Comparison of ENCODE assay signal across 8 mouse cellular contexts in genomic region chr14:55629312-55629711, GRCm38 (mm10). TPM values are rescaled to one million over a fixed set of nuclear protein-coding genes. Genes with fewer than 3 reads are reported as not detected.
A peak's percentile ranks its signal among the peaks of the same experiment; 100 is the strongest.
DNase-seq lines count a peak whose midpoint lies in the region; ATAC-seq and TF ChIP-seq lines count a peak whose summit lies in the region.

No protein-coding gene starts in this region.

- WGBS in forebrain, postnatal 0 days, result 56% methylated on average over 5 of the region's 5 CpGs
- 49% methylated on average over 5 of the region's 5 CpGs for WGBS in forebrain, embryonic 15.5 days
- WGBS in forebrain, embryonic 10.5 days, result 59% methylated on average over 5 of the region's 5 CpGs

- TF ChIP-seq CTCF in forebrain, postnatal 0 days (IDR thresholded peaks at IDR 0.05; ENCODE audit: low read depth), result peak; percentile 66

- no peak overlapping the region for H3K4me2 ChIP-seq in forebrain, postnatal 0 days (ENCODE audit: low read depth)
- no peak overlapping the region for H3K4me2 ChIP-seq in forebrain, embryonic 15.5 days (replicated peaks)

- no peak for ATAC-seq in forebrain, postnatal 0 days
- ATAC-seq in forebrain, embryonic 15.5 days (replicated peaks), result no peak

- no peak overlapping the region for H3K4me3 ChIP-seq in forebrain, postnatal 0 days (ENCODE audit: low read depth, low read length)
- H3K4me3 ChIP-seq in forebrain, embryonic 15.5 days, result no peak overlapping the region
- no peak overlapping the region for H3K4me3 ChIP-seq in forebrain, embryonic 10.5 days

- DNase-seq in forebrain, postnatal 0 days, result no peak
- peak; percentile 39 to 42 for DNase-seq in right cerebral cortex, adult 2 months (ENCODE audit: low spot score in 2 of 2)
- no peak for DNase-seq in right cerebral cortex, postnatal 25 days
- peak; percentile 28 to 32 for DNase-seq in cerebellum, postnatal 36 days
- peak; percentile 77 for DNase-seq in kidney, postnatal 10 days
- DNase-seq in natural killer cell, adult 2 months (ENCODE audit: low spot score in 2 of 2), result peak; percentile 62 to 76
- no peak for DNase-seq in forebrain, embryonic 10.5 days (ENCODE audit: extremely low spot score, low spot score)

- H3K9ac ChIP-seq in forebrain, postnatal 0 days, result no peak overlapping the region
- H3K9ac ChIP-seq in forebrain, embryonic 15.5 days (replicated peaks), result no peak overlapping the region

- no peaks in the 10 kb centered on the region for H3K27me3 ChIP-seq in forebrain, postnatal 0 days (ENCODE audit: insufficient read depth, low read length)
- H3K27me3 ChIP-seq in forebrain, embryonic 15.5 days, result no peaks in the 10 kb centered on the region
- H3K27me3 ChIP-seq in forebrain, embryonic 10.5 days (ENCODE audit: poor library complexity, severe bottlenecking), result no peaks in the 10 kb centered on the region

- no peaks in the 10 kb centered on the region for H3K4me1 ChIP-seq in forebrain, postnatal 0 days (ENCODE audit: insufficient read depth)
- H3K4me1 ChIP-seq in forebrain, embryonic 15.5 days, result peaks cover 3% of the 10 kb centered on the region
- H3K4me1 ChIP-seq in forebrain, embryonic 10.5 days, result peaks cover 5% of the 10 kb centered on the region

- H3K9me3 ChIP-seq in forebrain, postnatal 0 days (ENCODE audit: low read length), result no peaks in the 10 kb centered on the region
- H3K9me3 ChIP-seq in forebrain, embryonic 15.5 days, result no peaks in the 10 kb centered on the region
- H3K9me3 ChIP-seq in forebrain, embryonic 10.5 days, result no peaks in the 10 kb centered on the region

- H3K36me3 ChIP-seq in forebrain, postnatal 0 days (ENCODE audit: insufficient read depth), result peaks cover 94% of the 10 kb centered on the region
- peaks cover 84% of the 10 kb centered on the region for H3K36me3 ChIP-seq in forebrain, embryonic 15.5 days
- H3K36me3 ChIP-seq in forebrain, embryonic 10.5 days (replicated peaks), result peaks cover 100% of the 10 kb centered on the region

- H3K27ac ChIP-seq in forebrain, postnatal 0 days (ENCODE audit: low read depth, low read length), result no peak overlapping the region
- no peak overlapping the region for H3K27ac ChIP-seq in forebrain, embryonic 15.5 days (replicated peaks)
- H3K27ac ChIP-seq in forebrain, embryonic 10.5 days, result no peak overlapping the region

RNA-seq across cellular contexts. Expression of gene Ipo4, which starts 6.4 kb away (rescaled TPM):
- total RNA-seq in forebrain, postnatal 0 days (2014; rRNA removed), result 79.8 and 92.0 TPM in 2 replicates
- 82.4 and 90.9 TPM in 2 replicates for polyA plus RNA-seq in forebrain, postnatal 0 days (2015; fragmentation: Nextera tagmentation; extraction: Ambion mirVana)
- 82.0 and 82.1 TPM in 2 replicates for polyA plus RNA-seq in forebrain, embryonic 15.5 days (2015; fragmentation: Nextera tagmentation; extraction: Ambion mirVana)
- polyA plus RNA-seq in forebrain, embryonic 10.5 days (2016; fragmentation: Nextera tagmentation; extraction: Ambion mirVana), result 110 and 123 TPM in 2 replicates

RNA-seq across cellular contexts. Expression of gene Gm49378, which starts 8.4 kb away (rescaled TPM):
- 2.1 and 6.4 TPM in 2 replicates for total RNA-seq in forebrain, postnatal 0 days (2014; rRNA removed)
- 0.97 and 1.0 TPM in 2 replicates for polyA plus RNA-seq in forebrain, postnatal 0 days (2015; fragmentation: Nextera tagmentation; extraction: Ambion mirVana)
- polyA plus RNA-seq in forebrain, embryonic 15.5 days (2015; fragmentation: Nextera tagmentation; extraction: Ambion mirVana), result 1.4 and 2.0 TPM in 2 replicates
- 0.98 and 1.00 TPM in 2 replicates for polyA plus RNA-seq in forebrain, embryonic 10.5 days (2016; fragmentation: Nextera tagmentation; extraction: Ambion mirVana)

RNA-seq across cellular contexts. Expression of gene Rec8, which starts 11.5 kb away (rescaled TPM):
- total RNA-seq in forebrain, postnatal 0 days (2014; rRNA removed), result 8.5 and 9.2 TPM in 2 replicates
- 5.9 and 7.2 TPM in 2 replicates for polyA plus RNA-seq in forebrain, postnatal 0 days (2015; fragmentation: Nextera tagmentation; extraction: Ambion mirVana)
- polyA plus RNA-seq in forebrain, embryonic 15.5 days (2015; fragmentation: Nextera tagmentation; extraction: Ambion mirVana), result 11.3 and 11.5 TPM in 2 replicates
- polyA plus RNA-seq in forebrain, embryonic 10.5 days (2016; fragmentation: Nextera tagmentation; extraction: Ambion mirVana), result 5.6 and 5.7 TPM in 2 replicates

RNA-seq across cellular contexts. Expression of gene Tm9sf1, which starts 14.3 kb away (rescaled TPM):
- 26.5 and 33.4 TPM in 2 replicates for total RNA-seq in forebrain, postnatal 0 days (2014; rRNA removed)
- polyA plus RNA-seq in forebrain, postnatal 0 days (2015; fragmentation: Nextera tagmentation; extraction: Ambion mirVana), result 36.0 and 48.4 TPM in 2 replicates
- polyA plus RNA-seq in forebrain, embryonic 15.5 days (2015; fragmentation: Nextera tagmentation; extraction: Ambion mirVana), result 61.7 and 67.2 TPM in 2 replicates
- polyA plus RNA-seq in forebrain, embryonic 10.5 days (2016; fragmentation: Nextera tagmentation; extraction: Ambion mirVana), result 78.3 and 78.7 TPM in 2 replicates

RNA-seq across cellular contexts. Expression of gene Tssk4, which starts 20.7 kb away (rescaled TPM):
- 0.43 and 0.46 TPM in 2 replicates for total RNA-seq in forebrain, postnatal 0 days (2014; rRNA removed)
- 0.22 and 0.23 TPM in 2 replicates for polyA plus RNA-seq in forebrain, postnatal 0 days (2015; fragmentation: Nextera tagmentation; extraction: Ambion mirVana)
- 0.38 and 0.53 TPM in 2 replicates for polyA plus RNA-seq in forebrain, embryonic 15.5 days (2015; fragmentation: Nextera tagmentation; extraction: Ambion mirVana)
- polyA plus RNA-seq in forebrain, embryonic 10.5 days (2016; fragmentation: Nextera tagmentation; extraction: Ambion mirVana), result 0.58 and 1.1 TPM in 2 replicates

Comparison
In these comparisons a context has a peak if more than half of its experiments do, and no peak if none do; other contexts are left out.
1. DNase-seq: peak in right cerebral cortex, adult 2 months (2 of 2), cerebellum, postnatal 36 days (2 of 2), kidney, postnatal 10 days (single experiment) and natural killer cell, adult 2 months (2 of 2); none in forebrain, postnatal 0 days (single experiment), right cerebral cortex, postnatal 25 days (single experiment) and forebrain, embryonic 10.5 days (single experiment).